Mouse (Mus musculus): ENCODE data around the gene Med28.

DNA sequence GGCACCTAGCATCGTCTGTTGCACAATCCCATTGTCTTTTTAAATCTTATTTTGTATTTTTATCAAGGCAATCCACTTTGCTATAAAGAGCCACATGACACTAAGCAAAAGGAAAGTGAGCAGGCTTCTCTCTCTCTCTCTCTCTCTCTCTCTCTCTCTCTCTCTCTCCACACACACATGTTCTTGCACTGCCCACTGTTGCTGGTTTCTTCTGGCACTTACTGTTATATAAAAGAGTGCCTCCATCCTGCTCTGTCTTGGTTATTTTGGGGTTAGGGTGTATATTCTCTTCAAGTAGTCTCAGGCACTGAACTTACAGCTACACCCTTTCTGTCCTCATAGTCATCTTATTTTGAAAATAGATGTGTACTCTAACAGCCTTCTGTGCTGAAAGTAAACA, 29.6 kb downstream of the Med28 start:
- no peak for TF ChIP-seq POLR2A (IDR thresholded peaks at IDR 0.05; ENCODE audit: borderline replicate concordance, extremely low read depth, low read depth, low read length)
- no peak for TF ChIP-seq CTCF (IDR thresholded peaks at IDR 0.05; ENCODE audit: insufficient read depth, low read length)

Data from lung, adult 2 months (tissue).